Mouse (Mus musculus) heart, postnatal 14 days (tissue): ENCODE measurements at regions not wholly inside any gene's neighbourhood (a gene's known extent, or its start where the extent isn't known, plus 50 kb on each side); places are given as distances from the start of the nearest gene placed in this dataset.

ENCODE experiments used
- DNase-seq, 2 experiments: peaks; one replicate each; pipeline ENCODE4 v3.0.0; 2021 to 2022
- intact Hi-C: fragments of 180-260 bp; cut with DNase I; formaldehyde crosslinking; loops from one replicate; pipeline ENCODE4 v1.15.1; 2025

DNA sequence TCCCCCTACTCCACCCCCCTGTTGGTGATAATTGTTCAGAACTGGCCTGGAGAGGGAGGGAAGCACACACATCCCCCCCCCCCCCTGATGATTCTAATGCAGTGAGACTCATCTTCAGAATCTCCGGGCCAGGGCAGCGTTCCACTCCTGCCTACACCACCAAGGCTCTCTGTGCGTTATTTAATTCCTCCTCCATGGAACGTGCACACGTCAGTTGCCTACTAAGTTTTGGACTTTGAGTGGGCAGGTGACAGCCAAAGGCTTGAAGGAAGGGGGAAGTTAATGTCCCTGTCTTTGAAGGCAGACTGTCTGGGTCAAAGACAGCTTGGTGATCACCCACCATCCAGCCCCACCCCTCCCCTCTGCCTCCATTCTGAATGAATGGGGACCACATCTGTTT lies 339.8 kb upstream of the Sall1 start:
- DNase-seq = no peak
- intact Hi-C loops = no loop called here

DNA sequence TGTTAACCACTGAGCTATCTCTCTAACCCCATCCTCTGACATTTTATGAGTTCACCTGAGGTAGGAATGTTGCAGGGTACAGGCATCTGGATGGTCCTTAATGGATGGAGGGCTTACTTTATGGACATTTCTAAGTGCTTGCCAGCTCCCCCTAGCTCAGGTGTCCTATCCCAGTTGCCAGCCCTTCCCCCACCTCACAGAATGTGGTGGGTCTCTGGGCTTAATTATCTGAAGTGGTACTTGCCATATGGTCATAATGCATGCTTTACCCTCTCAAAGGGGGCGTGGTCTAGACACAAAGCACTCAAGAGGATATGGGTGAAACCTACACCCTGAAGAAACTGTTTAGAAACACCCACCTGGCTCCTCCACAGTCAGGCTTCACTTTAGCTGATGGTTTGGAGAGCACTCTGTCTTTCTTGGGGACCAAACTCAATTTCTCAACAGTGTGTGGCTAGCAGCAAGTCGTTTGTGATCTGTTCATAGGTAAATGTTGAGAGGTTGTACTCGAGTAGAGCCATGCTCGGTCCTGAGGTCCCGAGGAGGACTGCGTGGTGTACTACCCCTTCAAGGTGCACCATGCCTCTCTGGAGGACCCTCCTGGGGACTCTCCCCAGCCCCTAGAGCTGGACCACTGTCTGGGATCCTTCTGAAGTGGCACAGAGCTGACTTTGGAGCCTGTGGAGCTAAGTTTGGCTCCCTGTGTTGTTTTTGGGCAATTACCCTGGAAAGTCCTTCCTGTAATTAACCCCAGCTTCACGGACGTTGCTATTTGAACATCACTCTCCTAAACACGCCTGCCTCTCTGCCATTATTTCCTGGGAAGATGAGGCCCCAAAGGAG lies 338.8 kb upstream of the Sall1 start:
- no peak for DNase-seq
- intact Hi-C loops = no loop called here

DNA sequence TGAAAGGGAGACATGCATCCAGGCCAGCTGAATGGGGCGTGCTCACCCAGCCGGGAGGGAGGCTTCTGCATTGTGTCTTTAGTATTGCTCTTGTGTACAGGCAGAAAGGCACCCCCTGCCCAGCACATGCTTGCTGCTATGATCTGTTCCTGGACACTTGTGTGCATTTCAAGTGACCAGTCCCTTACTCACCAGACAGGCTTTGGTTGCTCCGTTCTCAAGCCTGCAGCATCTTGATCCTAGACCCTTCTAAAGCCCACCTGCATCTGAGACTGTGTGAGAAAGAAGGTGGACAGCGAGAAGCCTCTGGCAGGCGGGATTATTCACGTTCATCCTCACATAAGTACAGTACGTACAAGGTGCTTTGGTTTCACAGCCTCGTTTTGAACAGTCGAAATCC lies 336.5 kb upstream of the Sall1 start:
- intact Hi-C loops = no loop called here
- no peak for DNase-seq

DNA sequence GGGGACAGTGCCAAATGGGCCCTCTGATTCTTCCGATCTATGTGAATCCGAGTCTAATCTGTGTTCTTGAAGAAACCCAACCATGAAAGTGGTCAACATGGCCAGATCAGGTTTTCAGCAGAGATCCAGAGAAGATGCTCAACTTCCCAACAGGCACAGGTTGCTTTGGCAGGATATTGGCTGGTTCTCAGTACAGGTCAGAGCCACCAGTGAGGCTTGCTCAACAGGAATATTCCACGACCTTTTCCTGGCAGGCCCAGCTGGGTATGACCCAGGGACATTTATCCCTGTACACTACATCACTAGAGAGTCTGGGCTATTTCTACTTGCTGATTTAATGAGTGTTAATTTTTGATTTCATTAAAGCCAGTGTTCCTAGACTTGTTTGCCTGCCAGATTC lies 328.8 kb upstream of the Sall1 start:
- intact Hi-C loops = no loop called here
- no peak for DNase-seq

DNA sequence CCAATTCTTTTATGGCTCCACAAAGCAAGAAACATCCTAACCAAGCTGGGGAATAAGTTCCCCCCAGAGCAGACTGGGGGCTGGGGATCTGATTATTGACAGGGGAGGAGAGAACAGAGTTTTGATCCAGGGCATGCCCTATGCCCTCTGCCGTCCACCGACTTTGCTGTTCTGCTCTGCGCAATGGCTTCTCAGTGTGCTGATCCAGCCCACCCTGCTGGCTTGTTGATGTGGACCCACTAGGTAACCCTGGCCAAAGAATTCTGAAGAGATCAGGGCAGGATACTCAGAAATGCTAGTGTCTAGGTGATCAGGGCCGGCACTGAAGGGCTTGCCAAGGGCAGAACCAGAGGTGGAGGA lies 327.8 kb upstream of the Sall1 start:
- intact Hi-C loops = no loop called here
- no peak for DNase-seq

DNA sequence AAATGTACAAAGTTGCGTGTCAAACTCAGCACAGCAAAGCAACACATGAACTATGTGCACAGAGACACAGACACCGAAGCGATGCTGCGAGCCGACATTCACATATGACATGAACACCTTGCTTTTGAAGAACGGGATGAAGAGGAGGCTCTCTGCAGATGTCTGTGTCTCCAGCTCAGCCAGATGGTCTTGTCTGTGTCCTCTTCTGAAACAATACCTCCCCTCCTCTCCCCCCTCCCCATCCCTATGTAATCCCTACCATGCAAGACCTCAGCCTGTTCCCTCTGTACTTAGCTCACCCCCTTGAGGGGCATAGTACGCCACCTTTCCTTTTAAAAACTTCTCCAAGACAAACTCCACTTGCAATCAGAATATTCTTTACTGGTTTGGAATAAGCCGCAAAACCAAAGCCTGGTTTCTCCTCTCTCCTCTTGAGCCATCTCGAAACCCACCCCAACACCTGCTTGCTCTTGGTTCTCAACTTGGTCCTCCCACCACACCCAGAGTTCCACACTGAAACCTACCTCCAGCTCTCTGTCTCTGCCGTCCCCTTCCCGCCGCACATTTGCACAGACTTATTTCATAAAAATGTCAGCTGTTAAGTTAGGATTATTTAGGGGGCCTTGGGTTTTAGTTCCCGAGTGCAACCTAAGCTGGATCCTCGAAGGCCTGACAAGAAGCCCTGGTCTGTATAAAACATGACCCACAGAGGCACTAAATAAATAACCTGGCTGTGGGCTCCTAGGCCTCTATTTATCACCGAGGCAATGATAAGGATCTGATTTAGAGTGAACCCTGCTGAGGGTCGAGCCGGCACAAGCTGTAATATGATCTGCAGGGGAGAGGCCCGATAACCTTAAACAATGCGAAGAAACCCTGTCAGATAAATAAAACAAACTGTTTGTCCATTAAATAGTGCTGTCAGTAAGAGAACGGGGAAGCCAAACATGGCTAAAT lies 327.1 kb upstream of the Sall1 start:
- DNase-seq = no peak
- intact Hi-C loops = no loop called here

DNA sequence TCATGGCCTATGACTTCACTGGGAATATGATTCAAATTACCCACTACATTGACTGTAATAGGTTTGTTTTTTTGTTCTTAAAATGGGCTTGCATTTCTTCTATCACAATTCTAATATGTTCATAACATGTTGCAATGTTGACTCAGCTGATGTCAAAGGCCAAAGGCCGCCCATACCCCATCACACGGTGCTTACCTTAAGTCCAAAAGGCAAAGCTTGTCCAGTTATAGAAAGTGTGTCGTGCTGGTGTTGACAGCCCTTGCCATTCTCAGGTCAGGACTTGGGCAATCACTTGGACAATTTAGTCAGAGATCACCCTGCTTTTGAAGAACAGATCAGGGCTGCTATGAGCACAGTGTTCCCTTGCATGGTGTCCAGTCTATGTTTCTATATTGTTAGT lies 321.5 kb upstream of the Sall1 start:
- intact Hi-C loops = no loop called here
- no peak for DNase-seq

DNA sequence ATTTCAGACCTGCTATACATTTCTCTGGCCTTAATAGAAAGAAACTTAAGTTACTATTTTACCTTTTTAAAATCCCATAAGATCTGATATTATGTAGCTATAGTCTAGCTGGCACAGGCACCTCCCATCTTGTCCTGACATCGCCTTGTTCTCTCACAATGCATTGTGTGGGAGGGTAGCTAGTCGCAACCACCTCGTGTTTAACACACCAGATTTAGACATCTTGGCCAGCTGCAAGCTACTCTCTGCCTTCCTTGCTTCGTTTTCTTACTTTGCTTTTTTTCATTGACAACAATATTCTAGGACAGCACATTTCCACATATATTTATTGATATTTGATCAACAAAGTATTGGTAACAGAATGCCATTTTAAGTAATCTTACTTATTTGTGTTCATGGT lies 314.4 kb upstream of the Sall1 start:
- intact Hi-C loops = no loop called here
- DNase-seq = no peak

DNA sequence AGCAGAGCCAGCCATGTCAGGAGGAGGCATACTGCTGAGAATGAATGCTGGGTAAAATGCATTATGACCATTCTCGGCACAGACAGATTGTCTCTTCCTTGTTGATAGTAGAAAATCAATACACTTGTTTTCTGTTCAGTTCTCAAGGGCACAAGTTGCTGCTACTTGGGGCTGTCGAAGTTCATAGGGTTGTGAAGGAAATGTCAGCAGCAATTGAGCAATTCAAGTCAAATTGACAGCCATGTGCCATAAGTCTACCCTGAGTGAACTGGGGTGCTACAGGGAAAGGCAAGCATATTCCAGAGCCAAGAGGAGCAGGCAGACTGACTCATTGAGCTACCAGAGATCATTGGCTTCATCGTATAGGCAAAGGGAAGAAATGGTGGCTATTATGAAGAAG lies 301.6 kb upstream of the Sall1 start:
- intact Hi-C loops = no loop called here
- DNase-seq = no peak

DNA sequence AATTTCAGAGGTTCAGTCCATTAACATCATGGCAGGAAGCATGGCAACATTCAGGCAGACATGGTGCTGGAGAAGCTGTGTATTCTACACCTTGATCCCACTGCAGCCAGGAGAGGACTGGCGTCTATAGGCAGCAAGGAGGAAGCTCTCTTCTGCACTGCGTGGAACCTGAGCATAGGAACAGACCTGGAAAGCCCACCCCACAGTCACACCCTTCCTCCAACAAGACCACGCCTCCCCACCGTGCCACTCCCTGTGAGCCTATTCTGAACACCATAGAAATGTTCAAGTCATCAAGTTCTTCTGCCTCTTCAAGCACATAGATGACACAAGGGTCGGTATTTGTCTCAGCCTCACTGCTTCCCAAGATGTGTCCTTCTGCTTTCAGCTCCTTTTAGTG lies 297.7 kb upstream of the Sall1 start:
- DNase-seq = no peak
- intact Hi-C loops = no loop called here

DNA sequence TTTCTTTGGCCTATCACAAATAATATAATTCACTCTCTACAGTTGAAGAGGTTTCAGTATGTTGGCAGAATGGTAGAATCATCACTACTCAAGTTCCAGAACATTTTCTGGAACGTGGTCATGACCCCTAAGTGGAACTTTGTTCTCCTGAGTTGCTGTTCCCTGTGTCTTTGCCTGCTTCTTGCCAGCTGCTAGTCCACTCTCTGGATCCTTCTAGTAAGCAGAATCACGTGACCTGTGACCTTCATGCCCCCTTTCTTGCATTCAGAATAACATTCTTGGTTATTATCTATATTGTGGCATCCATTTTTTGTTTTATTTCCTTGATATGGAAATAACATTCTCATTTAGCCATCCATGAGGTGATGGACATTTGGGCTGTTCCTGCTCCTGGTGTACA lies 291.5 kb upstream of the Sall1 start:
- no peak for DNase-seq
- intact Hi-C loops = no loop called here

DNA sequence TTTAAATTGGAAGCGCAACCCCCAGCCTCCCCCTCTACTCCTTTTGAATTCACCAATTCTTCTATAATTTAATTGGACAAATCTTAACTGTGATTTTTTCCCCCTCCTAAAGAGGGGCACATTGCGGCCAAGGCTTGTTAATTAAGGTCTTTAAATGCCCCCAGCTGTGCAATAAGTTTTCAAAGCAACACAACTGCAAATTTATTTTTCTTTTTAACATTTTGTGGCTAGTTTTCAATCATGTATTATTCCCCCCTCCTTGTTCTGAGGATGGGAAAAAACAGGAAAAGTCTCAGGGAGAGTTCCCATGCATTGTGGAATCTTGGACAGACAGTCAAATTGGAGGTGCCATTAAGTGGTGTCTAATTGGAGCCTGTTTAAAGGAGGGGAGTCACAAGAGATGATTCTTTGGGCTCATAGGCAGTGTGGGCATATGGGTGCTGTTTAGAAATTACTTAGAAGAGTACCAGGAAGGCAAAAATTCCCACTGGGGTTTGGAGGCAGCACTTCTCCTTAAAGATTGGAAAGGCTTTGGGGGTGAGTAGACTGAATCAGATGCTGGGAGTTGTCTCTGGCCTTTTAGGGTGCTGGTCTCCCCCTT lies 281.9 kb upstream of the Sall1 start:
- intact Hi-C loops = no loop called here
- no peak for DNase-seq

DNA sequence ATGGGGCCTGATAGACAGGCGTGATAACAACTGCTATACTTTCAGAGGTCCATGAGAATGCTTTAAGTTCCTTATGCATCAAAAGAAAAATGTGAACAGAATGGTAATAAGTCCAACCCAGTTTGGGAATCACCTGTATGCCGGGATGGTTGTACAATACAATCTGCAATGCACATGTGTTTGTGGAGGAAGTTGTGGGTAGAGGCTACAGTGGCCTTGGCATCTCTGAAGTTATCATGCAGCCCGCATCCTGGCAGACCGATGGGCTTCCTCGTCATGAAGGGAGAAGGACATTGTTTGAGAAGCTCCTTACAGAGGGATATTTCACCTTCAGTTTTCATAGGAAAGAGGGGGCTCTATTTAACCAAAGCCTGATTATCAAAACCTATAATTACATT lies 281.3 kb upstream of the Sall1 start:
- no peak for DNase-seq
- intact Hi-C loops = no loop called here

DNA sequence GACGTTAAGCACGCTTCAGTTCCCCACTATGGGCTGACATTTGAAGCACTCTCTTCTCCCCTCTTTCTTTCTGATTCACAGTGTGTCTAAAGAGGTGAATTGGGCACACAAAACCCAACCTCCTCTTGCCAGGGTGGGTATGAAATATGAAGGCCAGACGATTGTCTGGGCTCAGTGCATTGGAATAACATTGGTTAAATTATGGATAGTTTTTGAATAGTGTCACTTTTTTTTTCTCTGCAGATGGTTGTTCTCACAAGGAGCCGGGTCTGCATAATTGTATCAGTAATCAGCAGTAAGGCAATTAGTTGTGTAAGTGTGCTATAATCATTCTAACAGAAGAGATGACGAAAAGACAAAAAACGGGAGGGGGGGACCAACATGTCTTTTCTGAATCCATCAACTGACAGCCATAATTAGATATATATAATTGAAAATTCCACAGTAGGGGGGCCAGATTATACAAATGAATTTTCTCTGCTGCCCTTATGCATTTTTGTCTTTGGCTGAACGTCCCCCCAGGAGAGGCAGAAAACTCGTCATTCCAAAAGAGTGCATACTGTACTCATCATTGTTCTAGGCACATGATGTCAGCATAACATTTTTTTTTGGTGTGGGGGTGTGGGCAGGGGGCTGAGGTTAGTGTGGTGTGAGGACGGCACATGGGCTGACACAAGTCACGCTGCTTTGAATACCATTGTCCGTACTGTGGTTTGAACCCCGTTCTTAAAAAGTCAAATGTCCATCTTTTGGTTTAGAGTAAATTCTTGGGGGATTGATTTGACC lies 280.7 kb upstream of the Sall1 start:
- intact Hi-C loops = no loop called here
- no peak for DNase-seq

DNA sequence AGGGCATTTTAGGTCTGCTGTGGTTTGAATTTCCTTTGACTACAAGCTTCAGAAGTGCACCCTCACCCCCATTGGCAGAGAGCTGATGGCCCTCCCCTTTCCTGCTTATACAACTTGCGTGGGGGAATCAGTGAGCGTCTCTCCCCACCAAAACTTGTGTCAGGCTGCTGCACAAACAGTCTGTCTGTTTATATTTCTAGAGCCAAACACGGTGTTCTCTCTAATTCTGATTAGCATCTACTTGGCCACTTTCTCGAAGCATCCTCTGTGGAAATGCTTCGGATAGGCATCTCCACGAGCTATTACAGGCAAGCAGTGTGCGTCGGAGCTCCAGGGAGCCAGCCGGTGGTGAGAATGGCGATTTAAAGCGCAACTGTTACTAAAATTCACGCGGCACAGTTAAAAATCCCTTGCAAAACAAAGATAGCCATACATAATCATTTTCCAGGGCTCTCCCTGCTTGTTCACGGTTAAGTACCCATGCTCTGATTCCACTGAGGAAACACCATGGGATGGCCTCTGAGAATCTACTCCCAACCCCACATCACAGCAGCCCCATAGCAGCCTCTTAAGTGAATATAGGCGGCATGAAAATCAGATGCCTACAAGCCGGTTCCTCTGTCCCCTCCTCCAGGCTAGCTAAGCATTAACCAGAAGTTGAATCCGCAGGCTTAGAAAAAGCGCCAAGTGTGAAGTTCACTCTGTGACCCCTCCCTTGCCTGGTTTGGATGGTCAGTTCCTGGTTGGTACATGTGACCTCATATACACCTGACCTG lies 273.7 kb upstream of the Sall1 start:
- DNase-seq = no peak

DNA sequence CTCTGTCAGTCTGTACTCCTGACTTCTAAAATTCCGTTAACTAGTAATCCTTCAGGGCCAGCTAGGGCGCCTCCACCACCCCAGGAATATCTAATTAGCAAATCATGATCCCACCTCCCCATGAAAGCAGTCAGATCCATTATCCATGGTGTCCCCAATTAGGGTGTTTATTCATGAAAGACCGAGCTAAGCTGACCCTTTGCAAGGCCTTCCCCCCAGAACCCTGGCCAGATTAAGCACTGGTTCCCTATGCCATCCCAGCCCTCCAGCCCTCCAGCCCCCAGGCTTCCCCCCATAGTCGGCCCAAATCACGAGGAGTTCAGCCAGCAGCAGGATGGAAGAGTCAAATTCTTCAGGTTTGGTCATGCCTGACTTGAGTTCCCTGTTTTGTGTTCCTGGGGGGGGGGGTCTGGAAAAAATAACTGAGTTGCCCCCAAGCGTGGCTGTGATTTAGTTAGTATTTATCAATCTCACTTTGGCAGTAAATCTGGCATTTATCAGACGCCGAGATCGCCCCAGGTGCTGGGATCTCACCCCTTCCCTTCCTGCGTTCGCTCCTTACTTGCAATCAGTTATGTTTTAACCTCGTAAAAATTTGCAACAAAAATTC lies 272.7 kb upstream of the Sall1 start:
- intact Hi-C loops = no loop called here
- DNase-seq = no peak

More for the DNA sequence above, 273.7 kb upstream of the Sall1 start:
- intact Hi-C loops = no loop called here

DNA sequence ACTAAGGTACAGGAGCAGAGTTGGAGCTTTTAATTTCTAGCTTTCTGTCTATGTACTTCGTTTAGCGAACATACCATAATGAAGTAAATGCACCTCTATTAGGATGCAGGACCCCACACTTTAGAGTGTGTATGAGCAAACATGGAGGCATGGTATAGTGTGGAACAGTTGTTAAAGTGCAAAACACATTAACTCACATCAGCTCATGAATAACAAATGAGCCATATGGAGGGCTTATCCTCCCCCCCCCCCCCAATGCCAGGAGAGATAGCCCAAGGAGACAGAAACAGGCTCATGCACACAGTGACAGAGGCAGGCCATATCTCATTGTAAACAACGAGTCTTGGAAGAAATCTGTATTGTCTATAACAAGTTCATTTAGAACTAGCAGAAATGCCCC lies 270.9 kb upstream of the Sall1 start:
- DNase-seq = no peak
- intact Hi-C loops = no loop called here

DNA sequence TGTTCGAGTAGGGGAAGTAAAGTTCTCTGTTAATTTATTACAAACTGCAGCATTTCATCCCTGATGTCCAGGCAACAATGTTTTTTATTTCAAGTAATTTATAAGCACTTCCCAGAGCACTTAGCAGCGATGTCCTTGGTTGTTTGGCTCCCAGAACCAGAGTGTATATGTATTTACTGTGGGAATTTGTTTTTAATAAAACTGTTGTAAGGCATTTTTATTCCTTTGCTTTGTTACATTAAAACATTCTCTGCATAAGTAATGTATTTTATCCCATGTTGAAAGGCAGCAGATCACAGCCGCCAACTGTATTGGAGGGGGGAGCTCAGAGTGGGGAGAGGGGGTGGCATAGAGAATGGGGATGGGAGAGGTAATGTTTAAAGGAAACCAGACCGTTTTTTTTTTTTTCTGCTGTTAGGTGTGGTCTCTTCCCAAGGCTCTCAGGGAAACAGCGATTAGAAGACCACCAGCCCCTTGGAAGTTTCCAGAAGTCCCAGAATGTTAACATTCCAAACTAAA lies 266.8 kb upstream of the Sall1 start:
- intact Hi-C loops = no loop called here

DNA sequence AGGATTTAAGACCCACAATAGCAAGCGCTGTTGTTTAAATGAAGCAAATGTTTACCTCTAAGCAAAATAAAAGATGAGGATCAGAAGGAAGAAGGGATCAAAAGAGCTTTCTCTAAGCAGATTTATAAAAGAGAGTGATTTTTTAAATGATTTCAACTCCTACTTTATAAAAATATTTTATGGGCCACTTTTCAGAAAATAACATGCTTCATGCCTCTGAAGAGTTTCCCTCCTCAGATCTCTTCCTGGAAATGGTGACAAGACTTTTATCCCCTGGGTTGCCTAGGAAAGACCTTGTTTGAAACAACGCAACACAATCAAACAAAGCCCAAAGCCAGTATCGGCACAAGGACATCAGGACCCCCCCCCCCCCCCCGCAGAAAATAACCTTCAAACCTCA lies 265.6 kb upstream of the Sall1 start:
- no peak for DNase-seq
- intact Hi-C loops = no loop called here

More for the DNA sequence above, 266.8 kb upstream of the Sall1 start:
- no peak for DNase-seq
